Mouse (Mus musculus) ovary, postnatal 10 days (tissue): ENCODE measurements around the gene Cenps.

Experiments used
- DNase-seq: peaks from one replicate; pipeline ENCODE4 v3.0.0; 2022; ENCODE audit warnings: low spot score

Gene Cenps

GRCm38 (mm10) chr4:149155711-149156110, 18.3 kb upstream of the Cenps start:
- no peak for DNase-seq

- no peak for DNase-seq
These were observed 17.4 kb upstream of the Cenps start for GRCm38 (mm10) chr4:149154859-149155258.

GRCm38 (mm10) chr4:149150721-149151120, 13.3 kb upstream of the Cenps start:
- DNase-seq, result no peak

- no peak for DNase-seq
These were observed 12.8 kb upstream of the Cenps start for GRCm38 (mm10) chr4:149150256-149150655.

GRCm38 (mm10) chr4:149149611-149150010, 12.2 kb upstream of the Cenps start:
- DNase-seq, result no peak

GRCm38 (mm10) chr4:149149196-149149595, 11.8 kb upstream of the Cenps start:
- no peak for DNase-seq

- DNase-seq, result no peak
These were observed 10.7 kb upstream of the Cenps start for GRCm38 (mm10) chr4:149148084-149148483.

GRCm38 (mm10) chr4:149147528-149147927, 10.1 kb upstream of the Cenps start:
- no peak for DNase-seq

GRCm38 (mm10) chr4:149145151-149145550, 7.7 kb upstream of the Cenps start:
- no peak for DNase-seq

- DNase-seq, result peak; percentile 67
These were observed 7.0 kb upstream of the Cenps start for GRCm38 (mm10) chr4:149144459-149144858.

- DNase-seq, result no peak
These were observed 6.2 kb upstream of the Cenps start for GRCm38 (mm10) chr4:149143594-149143993.

- no peak for DNase-seq
These were observed 1.1 kb upstream of the Cenps start for GRCm38 (mm10) chr4:149138515-149138914.

- no peak for DNase-seq
These were observed 1.1 kb downstream of the Cenps start for GRCm38 (mm10) chr4:149136116-149136850.

- DNase-seq, result no peak
These were observed 4.0 kb downstream of the Cenps start for GRCm38 (mm10) chr4:149133395-149133794.

GRCm38 (mm10) chr4:149131789-149132565, 5.5 kb downstream of the Cenps start:
- no peak for DNase-seq

GRCm38 (mm10) chr4:149131021-149131752, 6.2 kb downstream of the Cenps start:
- DNase-seq, result no peak

GRCm38 (mm10) chr4:149128467-149128866, 9.0 kb downstream of the Cenps start:
- DNase-seq, result no peak

- DNase-seq, result no peak
These were observed 10.8 kb downstream of the Cenps start, which contains the start of gene Cort for GRCm38 (mm10) chr4:149126663-149127062. Gene Cort, minus strand, starts transcription at chr4:149126763.

GRCm38 (mm10) chr4:149126115-149126509, 11.3 kb downstream of the Cenps start:
- no peak for DNase-seq

GRCm38 (mm10) chr4:149125341-149126114, 11.9 kb downstream of the Cenps start:
- DNase-seq, result no peak

- no peak for DNase-seq
These were observed 14.0 kb downstream of the Cenps start for GRCm38 (mm10) chr4:149123432-149123831.
